ENCODE assay signal across 20 mouse cellular contexts in genomic region chr16:31826049-31826448, GRCm38 (mm10). TPM values are rescaled to one million over a fixed set of nuclear protein-coding genes. Genes with fewer than 3 reads are reported as not detected.
DNase-seq lines count a peak whose midpoint lies in the region; ATAC-seq lines count a peak whose summit lies in the region.
"Had no signal": no experiment of that assay in that cellular context is flagged by ENCODE, and none has a peak within 500 bp of the region (broad histone marks: within the 10 kb centered on the region; RNA-seq: fewer than 3 reads in every experiment).

No protein-coding gene starts in this region.

- no peaks in the 10 kb centered on the region for H3K27me3 ChIP-seq in forebrain, embryonic 11.5 days (ENCODE audit: control insufficient read depth, insufficient read depth, low read length)
- no peaks in the 10 kb centered on the region for H3K27me3 ChIP-seq in forebrain, embryonic 15.5 days
- H3K27me3 ChIP-seq in midbrain, embryonic 14.5 days (ENCODE audit: control insufficient read depth, insufficient read depth, low read length), result no peaks in the 10 kb centered on the region
- H3K27me3 ChIP-seq in midbrain, embryonic 11.5 days (ENCODE audit: control insufficient read depth, insufficient read depth, low read length), result no peaks in the 10 kb centered on the region
- no peaks in the 10 kb centered on the region for H3K27me3 ChIP-seq in heart, embryonic 11.5 days (ENCODE audit: control insufficient read depth, insufficient read depth, low read length)
- no peaks in the 10 kb centered on the region for H3K27me3 ChIP-seq in intestine, embryonic 15.5 days (replicated peaks)
- H3K27me3 ChIP-seq: kidney, embryonic 15.5 days; liver, embryonic 13.5 days; megakaryocyte, embryonic 14.5 days had no signal

- DNase-seq in forebrain, embryonic 11.5 days (ENCODE audit: low spot score), result peak; percentile 58
- DNase-seq in midbrain, embryonic 14.5 days, result peak; percentile 27
- DNase-seq in midbrain, embryonic 11.5 days (ENCODE audit: low spot score, missing footprints), result no peak
- DNase-seq in embryo, embryonic 11 days, result peak; percentile 49
- DNase-seq in retina, embryonic 14.5 days (ENCODE audit: low spot score), result peak; percentile 80
- DNase-seq: adrenal gland, postnatal 14 days; B cell, adult 2 months; heart, adult 18-20 months; layer of hippocampus, postnatal 36 days; liver, embryonic 13.5 days; lung, postnatal 10 days had no signal

- no peaks in the 10 kb centered on the region for H3K9me3 ChIP-seq in forebrain, embryonic 11.5 days (ENCODE audit: control insufficient read depth, low read length)
- H3K9me3 ChIP-seq in forebrain, embryonic 15.5 days, result no peaks in the 10 kb centered on the region
- H3K9me3 ChIP-seq in midbrain, embryonic 14.5 days (ENCODE audit: control insufficient read depth, low read length), result no peaks in the 10 kb centered on the region
- no peaks in the 10 kb centered on the region for H3K9me3 ChIP-seq in midbrain, embryonic 11.5 days (ENCODE audit: control insufficient read depth, low read length)
- H3K9me3 ChIP-seq in heart, embryonic 11.5 days (replicated peaks; ENCODE audit: control insufficient read depth, low read length), result no peaks in the 10 kb centered on the region
- no peaks in the 10 kb centered on the region for H3K9me3 ChIP-seq in intestine, embryonic 15.5 days
- H3K9me3 ChIP-seq: kidney, embryonic 15.5 days; limb, embryonic 10.5 days; liver, embryonic 13.5 days; megakaryocyte, embryonic 14.5 days had no signal

- no peaks in the 10 kb centered on the region for H3K36me3 ChIP-seq in forebrain, embryonic 11.5 days (ENCODE audit: control insufficient read depth, insufficient read depth, low read length)
- no peaks in the 10 kb centered on the region for H3K36me3 ChIP-seq in forebrain, embryonic 15.5 days
- H3K36me3 ChIP-seq in midbrain, embryonic 14.5 days (ENCODE audit: control insufficient read depth, insufficient read depth, low read length), result no peaks in the 10 kb centered on the region
- H3K36me3 ChIP-seq in midbrain, embryonic 11.5 days (ENCODE audit: control insufficient read depth, insufficient read depth, low read length), result no peaks in the 10 kb centered on the region
- no peaks in the 10 kb centered on the region; the same call in 1 of the 2 replicates for H3K36me3 ChIP-seq in heart, embryonic 11.5 days (ENCODE audit: control insufficient read depth, insufficient read depth, low read length)
- no peaks in the 10 kb centered on the region for H3K36me3 ChIP-seq in intestine, embryonic 15.5 days

- no peak overlapping the region for H3K9ac ChIP-seq in forebrain, embryonic 11.5 days (ENCODE audit: low read length)
- no peak overlapping the region for H3K9ac ChIP-seq in forebrain, embryonic 15.5 days (replicated peaks)
- H3K9ac ChIP-seq in midbrain, embryonic 14.5 days (replicated peaks; ENCODE audit: low read length), result no peak overlapping the region
- no peak overlapping the region for H3K9ac ChIP-seq in midbrain, embryonic 11.5 days (ENCODE audit: low read length)
- H3K9ac ChIP-seq in heart, embryonic 11.5 days (ENCODE audit: low read depth, low read length), result no peak overlapping the region
- no peak overlapping the region for H3K9ac ChIP-seq in intestine, embryonic 15.5 days
- H3K9ac ChIP-seq: kidney, embryonic 15.5 days; liver, embryonic 13.5 days had no signal

- H3K4me1 ChIP-seq in forebrain, embryonic 11.5 days (replicated peaks; ENCODE audit: control insufficient read depth, insufficient read depth, low read length), result peaks cover 2% of the 10 kb centered on the region; the same call in 1 of the 2 replicates
- no peaks in the 10 kb centered on the region for H3K4me1 ChIP-seq in forebrain, embryonic 15.5 days
- H3K4me1 ChIP-seq in midbrain, embryonic 14.5 days (ENCODE audit: control insufficient read depth, insufficient read depth, low read length), result no peaks in the 10 kb centered on the region
- no peaks in the 10 kb centered on the region for H3K4me1 ChIP-seq in midbrain, embryonic 11.5 days (ENCODE audit: control insufficient read depth, insufficient read depth, low read length)
- H3K4me1 ChIP-seq in heart, embryonic 11.5 days (ENCODE audit: control insufficient read depth, insufficient read depth, low read length), result no peaks in the 10 kb centered on the region
- H3K4me1 ChIP-seq in intestine, embryonic 15.5 days (replicated peaks), result no peaks in the 10 kb centered on the region
- H3K4me1 ChIP-seq: kidney, embryonic 15.5 days; limb, embryonic 10.5 days; liver, embryonic 13.5 days; megakaryocyte, embryonic 14.5 days had no signal

- peak overlapping the region; percentile 31; the same call in 1 of the 2 replicates for H3K27ac ChIP-seq in forebrain, embryonic 11.5 days (ENCODE audit: low read depth, low read length)
- H3K27ac ChIP-seq in forebrain, embryonic 15.5 days (replicated peaks), result no peak overlapping the region
- no peak overlapping the region for H3K27ac ChIP-seq in midbrain, embryonic 14.5 days (replicated peaks; ENCODE audit: low read depth, low read length)
- H3K27ac ChIP-seq in midbrain, embryonic 11.5 days (ENCODE audit: low read depth, low read length), result no peak overlapping the region
- H3K27ac ChIP-seq in heart, embryonic 11.5 days (ENCODE audit: low read depth, low read length), result no peak overlapping the region
- no peak overlapping the region for H3K27ac ChIP-seq in intestine, embryonic 15.5 days
- H3K27ac ChIP-seq: kidney, embryonic 15.5 days; limb, embryonic 10.5 days; liver, embryonic 13.5 days had no signal

- ATAC-seq in forebrain, embryonic 11.5 days (replicated peaks; ENCODE audit: low FRiP score), result no peak
- no peak for ATAC-seq in forebrain, embryonic 15.5 days (replicated peaks)
- ATAC-seq in midbrain, embryonic 14.5 days (ENCODE audit: low FRiP score, low TSS enrichment), result no peak
- ATAC-seq in midbrain, embryonic 11.5 days (ENCODE audit: low FRiP score), result no peak
- no peak for ATAC-seq in heart, embryonic 11.5 days (replicated peaks; ENCODE audit: insufficient number of reproducible peaks, low FRiP score, low TSS enrichment)
- ATAC-seq in intestine, embryonic 15.5 days, result no peak
- ATAC-seq: inflammation-experienced regulatory T-cells, adult 6 months had no signal

- no peak overlapping the region for H3K4me2 ChIP-seq in forebrain, embryonic 11.5 days (ENCODE audit: low read depth, low read length, severe bottlenecking)
- H3K4me2 ChIP-seq in forebrain, embryonic 15.5 days (replicated peaks), result no peak overlapping the region
- no peak overlapping the region for H3K4me2 ChIP-seq in midbrain, embryonic 14.5 days (ENCODE audit: low read length)
- H3K4me2 ChIP-seq in midbrain, embryonic 11.5 days, result no peak overlapping the region
- no peak overlapping the region for H3K4me2 ChIP-seq in heart, embryonic 11.5 days
- H3K4me2 ChIP-seq in intestine, embryonic 15.5 days (replicated peaks), result no peak overlapping the region
- H3K4me2 ChIP-seq: kidney, embryonic 15.5 days; liver, embryonic 13.5 days had no signal

- WGBS in forebrain, embryonic 11.5 days, result 18% methylated on average over 4 of the region's 4 CpGs
- 19% methylated on average over 4 of the region's 4 CpGs for WGBS in forebrain, embryonic 15.5 days
- WGBS in midbrain, embryonic 14.5 days, result 17% methylated on average over 4 of the region's 4 CpGs
- WGBS in midbrain, embryonic 11.5 days, result 18% methylated on average over 4 of the region's 4 CpGs
- 81% methylated on average over 4 of the region's 4 CpGs for WGBS in heart, embryonic 11.5 days (ENCODE audit: insufficient replicate concordance)
- 89% methylated on average over 4 of the region's 4 CpGs for WGBS in intestine, embryonic 15.5 days

- no peak overlapping the region for H3K4me3 ChIP-seq in forebrain, embryonic 11.5 days (ENCODE audit: low read depth, low read length)
- H3K4me3 ChIP-seq in forebrain, embryonic 15.5 days, result no peak overlapping the region
- H3K4me3 ChIP-seq in midbrain, embryonic 14.5 days (replicated peaks; ENCODE audit: low read depth, low read length), result no peak overlapping the region
- no peak overlapping the region for H3K4me3 ChIP-seq in midbrain, embryonic 11.5 days (ENCODE audit: low read depth, low read length)
- no peak overlapping the region for H3K4me3 ChIP-seq in heart, embryonic 11.5 days (ENCODE audit: low read depth, low read length)
- no peak overlapping the region for H3K4me3 ChIP-seq in intestine, embryonic 15.5 days (replicated peaks)
- H3K4me3 ChIP-seq: kidney, embryonic 15.5 days; limb, embryonic 10.5 days; liver, embryonic 13.5 days; megakaryocyte, embryonic 14.5 days had no signal

RNA-seq across cellular contexts. Expression of gene Meltf, which starts 52.6 kb away (rescaled TPM):
- polyA plus RNA-seq in forebrain, embryonic 11.5 days (2014; fragmentation: Nextera tagmentation; extraction: Ambion mirVana), result 0.07 TPM in 1 of 2 replicates, not detected in the other
- polyA plus RNA-seq in forebrain, embryonic 15.5 days (2015; fragmentation: Nextera tagmentation; extraction: Ambion mirVana), result 0.09 and 0.13 TPM in 2 replicates
- 0.17 and 0.22 TPM in 2 replicates for polyA plus RNA-seq in midbrain, embryonic 14.5 days (2014; fragmentation: Nextera tagmentation; extraction: Ambion mirVana)
- 0.10 TPM in 1 of 2 replicates, not detected in the other for polyA plus RNA-seq in midbrain, embryonic 11.5 days (2014; fragmentation: Nextera tagmentation; extraction: Ambion mirVana)
- polyA plus RNA-seq in heart, embryonic 11.5 days (2014; fragmentation: Nextera tagmentation; extraction: Ambion mirVana), result not detected in 2 replicates
- 33.6 and 51.6 TPM in 2 replicates for polyA plus RNA-seq in intestine, embryonic 15.5 days (2015; fragmentation: Nextera tagmentation; extraction: Ambion mirVana)
- polyA plus RNA-seq: heart, postnatal 0 days; inflammation-experienced regulatory T-cells, adult 6 months; small intestine, adult 2 months had no signal

Comparison
In these comparisons a context has a peak if more than half of its experiments do, and no peak if none do; other contexts are left out.
1. RNA of gene Meltf, which starts 52.6 kb away (polyA plus RNA-seq): 33.6 to 51.6 TPM in intestine, embryonic 15.5 days; 0.17 to 0.22 TPM in midbrain, embryonic 14.5 days, 0.09 to 0.13 TPM in forebrain, embryonic 15.5 days, 0.10 TPM in midbrain, embryonic 11.5 days, 0.07 TPM in forebrain, embryonic 11.5 days and not detected in heart, embryonic 11.5 days; every median in the first group is over 10 times any median in the second.